8 mouse cellular contexts compared by ENCODE assay signal in the genomic region with DNA sequence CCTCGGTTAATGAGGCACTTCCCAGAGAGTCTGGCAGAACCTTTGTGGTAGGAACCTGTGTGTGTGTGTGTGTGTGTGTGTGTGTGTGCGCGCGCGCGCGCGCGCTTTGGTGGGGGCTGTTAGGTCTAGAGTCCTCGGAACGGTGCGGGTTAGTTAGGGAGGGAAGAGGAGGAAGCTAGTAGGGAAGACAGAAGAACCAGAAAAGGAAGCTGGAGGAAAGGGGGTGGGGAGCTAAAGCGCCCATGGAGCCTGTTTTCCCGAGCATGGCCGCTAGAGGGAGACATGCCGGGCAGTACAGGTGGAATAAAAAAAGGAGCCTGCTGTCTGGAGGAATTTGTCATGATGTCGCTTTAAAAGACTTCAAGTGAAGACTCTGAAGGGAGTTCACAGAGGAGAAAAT. TPM values are rescaled to one million over a fixed set of nuclear protein-coding genes. Genes with fewer than 3 reads are reported as not detected.
DNase-seq lines count a peak whose midpoint lies in the region; ATAC-seq lines count a peak whose summit lies in the region.

No protein-coding gene starts in this region.

- WGBS in forebrain, embryonic 12.5 days, result 1% methylated on average over 17 of the region's 17 CpGs
- 1% methylated on average over 17 of the region's 17 CpGs for WGBS in hindbrain, embryonic 11.5 days

- peaks cover 5% of the 10 kb centered on the region for H3K4me1 ChIP-seq in forebrain, embryonic 12.5 days
- no peaks in the 10 kb centered on the region for H3K4me1 ChIP-seq in hindbrain, embryonic 11.5 days (replicated peaks; ENCODE audit: control insufficient read depth, insufficient read depth, low read length)

- no peak overlapping the region for H3K9ac ChIP-seq in forebrain, embryonic 12.5 days
- no peak overlapping the region for H3K9ac ChIP-seq in hindbrain, embryonic 11.5 days (ENCODE audit: low read depth, low read length)

- peak overlapping the region; percentile 23; the same call in 1 of the 2 replicates for H3K4me3 ChIP-seq in forebrain, embryonic 12.5 days (replicated peaks)
- H3K4me3 ChIP-seq in hindbrain, embryonic 11.5 days (ENCODE audit: low read depth, low read length), result peak overlapping the region; percentile 18; the same call in 1 of the 2 replicates

- no peak overlapping the region for H3K27ac ChIP-seq in forebrain, embryonic 12.5 days
- no peak overlapping the region for H3K27ac ChIP-seq in hindbrain, embryonic 11.5 days (ENCODE audit: low read depth, low read length)

- DNase-seq in Muller cell, postnatal 12 days (ENCODE audit: inconsistent ontology term), result peak; percentile 26
- peak; percentile 86 for DNase-seq in brain, adult 2 months (ENCODE audit: low read depth, low spot score)
- peak; percentile 89 for DNase-seq in hindbrain, embryonic 11.5 days (ENCODE audit: low spot score)
- peak; percentile 84 to 88 for DNase-seq in layer of hippocampus, postnatal 10 days (ENCODE audit: low spot score in 2 of 2)
- peak; percentile 49 for DNase-seq in lung, postnatal 10 days
- peak; percentile 90 to 93 for DNase-seq in right cerebral cortex, adult 2 months (ENCODE audit: low spot score in 2 of 2)

- peak overlapping the region; percentile 44 for H3K4me2 ChIP-seq in forebrain, embryonic 12.5 days
- peak overlapping the region; percentile 31 for H3K4me2 ChIP-seq in hindbrain, embryonic 11.5 days (replicated peaks; ENCODE audit: low read depth, low read length)

- peak; percentile 58 for ATAC-seq in forebrain, embryonic 12.5 days (ENCODE audit: low FRiP score)
- ATAC-seq in hindbrain, embryonic 11.5 days (ENCODE audit: low FRiP score), result peak; percentile 33; the same call in 1 of the 2 replicates
- no peak for ATAC-seq in erythroid progenitor cell, adult 5-6 weeks (replicated peaks; ENCODE audit: low FRiP score, poor library complexity, severe bottlenecking)

- no peaks in the 10 kb centered on the region for H3K9me3 ChIP-seq in forebrain, embryonic 12.5 days
- H3K9me3 ChIP-seq in hindbrain, embryonic 11.5 days (ENCODE audit: control insufficient read depth, low read length), result no peaks in the 10 kb centered on the region

- H3K36me3 ChIP-seq in forebrain, embryonic 12.5 days (replicated peaks), result no peaks in the 10 kb centered on the region
- H3K36me3 ChIP-seq in hindbrain, embryonic 11.5 days (ENCODE audit: control insufficient read depth, insufficient read depth, low read length), result no peaks in the 10 kb centered on the region

- peaks cover 64% of the 10 kb centered on the region for H3K27me3 ChIP-seq in forebrain, embryonic 12.5 days
- H3K27me3 ChIP-seq in hindbrain, embryonic 11.5 days (ENCODE audit: control insufficient read depth, insufficient read depth, low read length), result peaks cover 25% of the 10 kb centered on the region

RNA-seq across cellular contexts. Expression of gene Pcdh15, which starts 1.2 kb away (rescaled TPM):
- 2.2 and 3.2 TPM in 2 replicates for polyA plus RNA-seq in forebrain, embryonic 12.5 days (2016; fragmentation: Nextera tagmentation; extraction: Ambion mirVana)
- polyA plus RNA-seq in hindbrain, embryonic 11.5 days (2014; fragmentation: Nextera tagmentation; extraction: Ambion mirVana), result 1.3 and 2.0 TPM in 2 replicates
- 10 to 100 TPM; 31.8 to 40.8 TPM for total RNA-seq in layer of hippocampus, postnatal 10 days (2021)
- not detected in 2 replicates for total RNA-seq in erythroid progenitor cell, adult 5-6 weeks (2015; ENCODE audit: low replicate concordance)
- total RNA-seq in erythroid progenitor cell, adult 5-6 weeks (2017; ENCODE audit: low replicate concordance), result 0.15 TPM in 1 of 2 replicates, not detected in the other

Comparison
In these comparisons a context has a peak if more than half of its experiments do, and no peak if none do; other contexts are left out.
1. DNase-seq: peak in every context shown above with its lines; median percentile 92 in right cerebral cortex, adult 2 months; 89 in hindbrain, embryonic 11.5 days; 86 in brain, adult 2 months; 86 in layer of hippocampus, postnatal 10 days; 49 in lung, postnatal 10 days; 26 in Muller cell, postnatal 12 days.
2. RNA of gene Pcdh15, which starts 1.2 kb away (total RNA-seq): 31.8 to 40.8 TPM in layer of hippocampus, postnatal 10 days; 0.15 TPM in erythroid progenitor cell, adult 5-6 weeks; every median in the first group is over 10 times any median in the second.